Mouse (Mus musculus) myocyte (in vitro differentiated cells): Measurements from ENCODE around the gene Tpk1.

Source experiments
- CEBPB ChIP-seq: IDR thresholded peaks from 2 replicates; pipeline ENCODE4 v1.6.1; 2011; ENCODE audit warnings: mild to moderate bottlenecking, moderate library complexity; ENCODE audit not compliant: poor library complexity, insufficient read depth, severe bottlenecking
- E2F4 ChIP-seq: IDR thresholded peaks from one replicate; pipeline ENCODE4 v1.6.1; 2011; ENCODE audit warnings: mild to moderate bottlenecking, control low read depth, moderate library complexity; ENCODE audit not compliant: insufficient read depth
- MAX ChIP-seq: IDR thresholded peaks from one replicate; pipeline ENCODE4 v1.6.1; 2011; ENCODE audit warnings: low read depth, mild to moderate bottlenecking, control low read depth
- MYOD1 ChIP-seq, 3 experiments: IDR thresholded peaks; one replicate each; pipeline ENCODE4 v1.6.1; 2011; ENCODE audit warnings: control low read depth in 2 of 3, low read depth in 2 of 3, mild to moderate bottlenecking in 2 of 3, moderate library complexity in 1 of 3; ENCODE audit not compliant: insufficient read length in 2 of 3, control insufficient read depth in 1 of 3
- MYOG ChIP-seq, 3 experiments: IDR thresholded peaks; one replicate each; pipeline ENCODE4 v1.6.1; 2011; ENCODE audit warnings: control low read depth in 2 of 3, low read depth in 2 of 3, mild to moderate bottlenecking in 2 of 3; ENCODE audit not compliant: insufficient read length in 2 of 3, control insufficient read depth in 1 of 3, insufficient read depth in 1 of 3
- POLR2A ChIP-seq: IDR thresholded peaks from one replicate; pipeline ENCODE4 v1.6.1; 2011; ENCODE audit warnings: low read depth, mild to moderate bottlenecking, control low read depth, moderate library complexity; ENCODE audit not compliant: insufficient read length
- POLR2AphosphoS2 ChIP-seq: IDR thresholded peaks from one replicate; pipeline ENCODE4 v1.6.1; 2011; ENCODE audit warnings: low read depth, control low read depth; ENCODE audit not compliant: insufficient read length
- TCF12 ChIP-seq: IDR thresholded peaks from one replicate; pipeline ENCODE4 v1.6.1; 2011; ENCODE audit warnings: mild to moderate bottlenecking, control low read depth; ENCODE audit not compliant: poor library complexity, insufficient read depth, severe bottlenecking
- TCF3 ChIP-seq: IDR thresholded peaks from one replicate; pipeline ENCODE4 v1.6.1; 2011; ENCODE audit warnings: low read depth, control low read depth; ENCODE audit not compliant: insufficient read length
- USF1 ChIP-seq: IDR thresholded peaks from one replicate; pipeline ENCODE4 v1.6.1; 2011; ENCODE audit warnings: low read depth, mild to moderate bottlenecking, control low read depth, moderate library complexity

DNA sequence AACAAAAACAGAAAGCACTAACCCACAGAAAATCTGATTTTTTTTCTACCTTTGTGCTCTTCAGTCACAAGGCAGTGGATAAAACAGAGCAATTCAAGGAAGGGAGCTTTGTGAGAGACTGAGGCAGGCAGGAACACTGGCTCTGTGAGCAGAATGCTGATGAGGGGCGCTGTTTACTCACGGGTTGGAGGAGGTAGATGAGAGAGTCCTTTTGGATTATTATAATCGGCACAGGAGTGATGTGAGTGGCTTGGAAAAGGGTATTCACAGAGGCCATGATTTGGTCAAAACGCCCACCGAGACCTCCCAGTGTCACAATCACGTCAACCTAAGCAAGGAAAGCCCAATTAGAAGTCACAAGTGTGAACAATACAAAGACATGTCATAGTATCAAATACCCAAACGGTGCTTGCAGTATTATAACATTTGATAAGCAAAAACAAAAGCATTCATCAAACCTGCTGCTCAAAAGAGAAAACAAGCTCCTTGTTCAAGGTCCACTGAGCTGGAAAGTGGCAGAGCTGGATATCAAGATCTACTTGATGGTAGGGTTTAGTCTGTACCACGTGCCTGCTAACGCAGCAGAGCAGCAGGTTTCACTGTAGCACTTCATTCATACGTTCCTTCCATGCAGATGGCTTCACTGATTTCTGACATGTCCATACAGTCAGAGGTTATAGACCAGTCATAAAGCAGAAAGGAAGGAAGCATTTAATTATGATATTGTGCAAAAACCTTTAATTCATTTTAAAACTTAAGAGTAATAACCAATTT, 197.1 kb downstream of the Tpk1 start:
- TF ChIP-seq E2F4 (no peak), USF1 (no peak), POLR2A (no peak), MAX (no peak), MYOD1 (IDR thresholded peaks at IDR 0.05; ENCODE audit: control insufficient read depth in 1 of 3, insufficient read length in 2 of 3, low read depth in 2 of 3) (no peak), MYOG (IDR thresholded peaks at IDR 0.05; ENCODE audit: control insufficient read depth in 1 of 3, insufficient read depth in 1 of 3, insufficient read length in 2 of 3, low read depth in 2 of 3) (no peak), TCF12 (no peak), TCF3 (no peak), CEBPB (no peak), POLR2AphosphoS2 (no peak)
